Mouse (Mus musculus) embryonic facial prominence, embryonic 11.5 days (tissue): ENCODE data around the gene Hgfac. TPM values are rescaled to one million over a fixed set of nuclear protein-coding genes. Genes with fewer than 3 reads are reported as not detected.

Source experiments
- ATAC-seq: fragments of 200-750 bp; cut with Nextera tagmentation; replicated peaks from 2 replicates; pipeline ENCODE4 v1.8.0; 2017; ENCODE audit warnings: low read depth; ENCODE audit not compliant: insufficient number of reproducible peaks, low FRiP score, low TSS enrichment
- DNase-seq: peaks from one replicate; pipeline ENCODE4 v3.0.0-alpha.2; 2015; ENCODE audit warnings: low spot score
- H3K27ac ChIP-seq: fragments of 300-500 bp; sonication (generic); replicated peaks from 2 replicates; pipeline ENCODE4 v1.5.1; 2014; ENCODE audit warnings: mild to moderate bottlenecking, low read depth, low read length, control low read depth
- H3K27me3 ChIP-seq: fragments of 300-500 bp; sonication (generic); 2 replicates; pipeline ENCODE4 v1.6.1; 2014; ENCODE audit warnings: mild to moderate bottlenecking, low read length, moderate library complexity, mixed read lengths; ENCODE audit not compliant: control insufficient read depth, insufficient read depth
- H3K36me3 ChIP-seq: fragments of 300-500 bp; sonication (generic); replicated peaks from 2 replicates; pipeline ENCODE4 v1.6.1; 2014; ENCODE audit warnings: low read depth, mild to moderate bottlenecking, low read length, moderate library complexity, mixed read lengths; ENCODE audit not compliant: control insufficient read depth, insufficient read depth
- H3K4me1 ChIP-seq: fragments of 300-500 bp; sonication (generic); 2 replicates; pipeline ENCODE4 v1.6.1; 2014; ENCODE audit warnings: low read length, mixed read lengths; ENCODE audit not compliant: control insufficient read depth, insufficient read depth
- H3K4me2 ChIP-seq: fragments of 300-500 bp; sonication (generic); 2 replicates; pipeline ENCODE4 v1.6.1; 2014; ENCODE audit warnings: low read depth, mild to moderate bottlenecking, control low read depth, low read length, moderate library complexity
- H3K4me3 ChIP-seq: fragments of 300-500 bp; sonication (generic); 2 replicates; pipeline ENCODE4 v1.5.1; 2014; ENCODE audit warnings: low read depth, low read length, control low read depth
- H3K9ac ChIP-seq: fragments of 300-500 bp; sonication (generic); replicated peaks from 2 replicates; pipeline ENCODE4 v1.6.1; 2014; ENCODE audit warnings: mild to moderate bottlenecking, control low read depth, low read length
- H3K9me3 ChIP-seq: fragments of 300-500 bp; sonication (generic); replicated peaks from 2 replicates; pipeline ENCODE4 v1.6.1; 2016; ENCODE audit warnings: mild to moderate bottlenecking, low read length, inconsistent platforms, mixed read lengths; ENCODE audit not compliant: control insufficient read depth
- WGBS: fragments of 180-500 bp; shearing (Covaris S2); extraction: QIAGEN DNeasy Blood & Tissue Kit; methylation state at CpG from one replicate; pipeline ENCODE4 v1.1.7; 2014; 5-methylcytosine and 5-hydroxymethylcytosine counted together
- microRNA-seq: library from miRNA; unstranded; fragments of <30 nt; microRNA quantifications from one replicate; pipeline ENCODE4, GENCODE M21; 2016; ENCODE audit warnings: borderline number of aligned reads
- polyA plus RNA-seq: library from polyadenylated mRNA; unstranded; fragments of >200 nt; fragmentation: Nextera tagmentation; extraction: Ambion mirVana; gene quantifications from 2 replicates; pipeline ENCODE4 v1.2.1, GENCODE M21; 2014

The Hgfac gene
- polyA plus RNA-seq, 1 experiment from 2014 or later: not detected

GRCm38 (mm10) chr5:35079101-35079500 is 37.8 kb downstream of the Hgfac start:
- Histone ChIP-seq H3K36me3 (no peaks in the 10 kb centered on the region), H3K4me2 (no peak overlapping the region), H3K27me3 (peaks cover 10% of the 10 kb centered on the region), H3K9ac (0 out of 2 replicates have a peak overlapping the region, but pooled peaks have one; percentile 13), H3K4me3 (no peak overlapping the region), H3K4me1 (no peaks in the 10 kb centered on the region), H3K27ac (no peak overlapping the region), H3K9me3 (no peaks in the 10 kb centered on the region)
- ATAC-seq (no peak), DNase-seq (no peak)
- WGBS: 24% methylated on average over 17 of the region's 18 CpGs

- 80% methylated on average over 3 of the region's 3 CpGs for WGBS
Measured at GRCm38 (mm10) chr5:35084913-35085312, 43.6 kb downstream of the Hgfac start.

GRCm38 (mm10) chr5:35088785-35089613 is 47.7 kb downstream of the Hgfac start:
- WGBS: 69% methylated on average over 9 of the region's 9 CpGs
- no peaks in the 10 kb centered on the region; the same call in none of the 2 replicates for H3K36me3 ChIP-seq
- ATAC-seq (0 out of 2 replicates have a peak, but pooled peaks have one; percentile 49), DNase-seq (peak; percentile 67)
- no peak overlapping the region for H3K4me2 ChIP-seq
- no peak overlapping the region for H3K9ac ChIP-seq
- no peaks in the 10 kb centered on the region for H3K27me3 ChIP-seq
- H3K27ac ChIP-seq: no peak overlapping the region
- H3K4me3 ChIP-seq: no peak overlapping the region
- no peaks in the 10 kb centered on the region for H3K4me1 ChIP-seq
- H3K9me3 ChIP-seq: no peaks in the 10 kb centered on the region

More at GRCm38 (mm10) chr5:35084913-35085312, 43.6 kb downstream of the Hgfac start:
- Histone ChIP-seq H3K27me3 (no peaks in the 10 kb centered on the region; the same call in 1 of the 2 replicates), H3K27ac (no peak overlapping the region), H3K9me3 (no peaks in the 10 kb centered on the region), H3K4me3 (no peak overlapping the region), H3K36me3 (no peaks in the 10 kb centered on the region), H3K4me1 (no peaks in the 10 kb centered on the region), H3K4me2 (no peak overlapping the region), H3K9ac (no peak overlapping the region; the same call in 1 of the 2 replicates)
- ATAC-seq (no peak), DNase-seq (no peak)

GRCm38 (mm10) chr5:35089614-35089963 is 48.3 kb downstream of the Hgfac start:
- 84% methylated on average over 5 of the region's 5 CpGs for WGBS
- Histone ChIP-seq H3K9me3 (no peaks in the 10 kb centered on the region), H3K27ac (no peak overlapping the region), H3K4me2 (no peak overlapping the region), H3K4me3 (no peak overlapping the region), H3K36me3 (no peaks in the 10 kb centered on the region; the same call in none of the 2 replicates), H3K27me3 (no peaks in the 10 kb centered on the region), H3K9ac (no peak overlapping the region), H3K4me1 (no peaks in the 10 kb centered on the region)
- ATAC-seq (no peak), DNase-seq (no peak)

GRCm38 (mm10) chr5:35091636-35092035 is 50.3 kb downstream of the Hgfac start:
- no peak overlapping the region for H3K4me3 ChIP-seq
- ATAC-seq (no peak), DNase-seq (no peak)
- no peak overlapping the region for H3K4me2 ChIP-seq
- no peak overlapping the region for H3K9ac ChIP-seq
- no peak overlapping the region for H3K27ac ChIP-seq
- peaks cover 4% of the 10 kb centered on the region for H3K36me3 ChIP-seq
- no peaks in the 10 kb centered on the region for H3K9me3 ChIP-seq
- no peaks in the 10 kb centered on the region for H3K27me3 ChIP-seq
- no peaks in the 10 kb centered on the region for H3K4me1 ChIP-seq
- WGBS: 87% methylated on average over 3 of the region's 3 CpGs

Small RNA genes lying within 50 kb of the gene (microRNA-seq; reads per million reads assigned to microRNA genes)
- gene Mir3097: 8.0 reads per million, percentile 9 among the genes with 10 or more reads in this experiment

Other genes starting within 250 kb of the Hgfac start
- 0.80 and 0.84 TPM in 2 replicates for gene Msantd1, start 133.5 kb upstream of the Hgfac start, polyA plus RNA-seq
- 33.7 and 34.4 TPM in 2 replicates for gene Rgs12, start 92.1 kb upstream of the Hgfac start, polyA plus RNA-seq
- 0.24 and 0.43 TPM in 2 replicates for gene Dok7, start 15.3 kb downstream of the Hgfac start, polyA plus RNA-seq
- gene Lrpap1, start 64.3 kb downstream of the Hgfac start, polyA plus RNA-seq: 92.2 and 92.3 TPM in 2 replicates
- 0.11 and 0.31 TPM in 2 replicates for gene Adra2c, start 236.8 kb downstream of the Hgfac start, polyA plus RNA-seq